Mouse (Mus musculus) liver, adult 2 months (tissue): ENCODE results near the gene Wnt3.

Source experiments
- CTCF ChIP-seq: fragments of 200-500 bp; IDR thresholded peaks from 2 replicates; pipeline ENCODE4 v1.5.1; 2011; ENCODE audit warnings: low read depth, low read length, control low read depth
- POLR2A ChIP-seq: fragments of 200-500 bp; IDR thresholded peaks from 2 replicates; pipeline ENCODE4 v1.6.1; 2011; ENCODE audit warnings: low read length, control low read depth; ENCODE audit not compliant: insufficient read depth; ENCODE audit errors: extremely low read depth

GRCm38 (mm10) chr11:103865346-103865745 lies 91.4 kb downstream of the Wnt3 start:
- TF ChIP-seq CTCF (no peak), POLR2A (no peak)
